Mouse (Mus musculus) spleen, postnatal 0 days (tissue): Measurements from ENCODE around the gene Ttc5. TPM values are rescaled to one million over a fixed set of nuclear protein-coding genes. Genes with fewer than 3 reads are reported as not detected.

ENCODE experiments used
- polyA plus RNA-seq: library from polyadenylated mRNA; unstranded; fragments of >200 nt; fragmentation: Nextera tagmentation; extraction: Ambion mirVana; gene quantifications from 2 replicates; pipeline ENCODE4 v1.2.1, GENCODE M21; 2015

The Ttc5 gene
- polyA plus RNA-seq = 27.9 and 32.0 TPM in 2 replicates

GRCm38 (mm10) chr14:50785251-50785637 lies at the start of gene Ttc5:
Ttc5 (minus strand) TSS chr14:50785519.

GRCm38 (mm10) chr14:50807487-50808072 lies 22.3 kb upstream of the Ttc5 start, which contains the start of the genes Ccnb1ip1 and Parp2:
Ccnb1ip1 (minus strand) TSS chr14:50807732.
Parp2 (plus strand) TSS chr14:50807841.

GRCm38 (mm10) chr14:50744994-50745393 lies 40.3 kb downstream of the Ttc5 start, which contains the start of gene Olfr749:
Olfr749 (minus strand) TSS chr14:50745094.

Other genes with a start within 250 kb of the Ttc5 start
- not detected in 2 replicates for gene Olfr744, start 170.6 kb downstream of the Ttc5 start, polyA plus RNA-seq
- gene Olfr745, start 146.1 kb downstream of the Ttc5 start, polyA plus RNA-seq = not detected in 2 replicates
- not detected in 2 replicates for gene Olfr746, start 138.4 kb downstream of the Ttc5 start, polyA plus RNA-seq
- not detected in 2 replicates for gene Olfr747, start 92.3 kb downstream of the Ttc5 start, polyA plus RNA-seq
- gene Olfr748, start 78.1 kb downstream of the Ttc5 start, polyA plus RNA-seq = not detected in 2 replicates
- not detected in 2 replicates for gene Olfr749, start 40.4 kb downstream of the Ttc5 start, polyA plus RNA-seq
- not detected in 2 replicates for gene Ccnb1ip1, start 22.2 kb upstream of the Ttc5 start, polyA plus RNA-seq
- gene Parp2, start 22.3 kb upstream of the Ttc5 start, polyA plus RNA-seq = 44.8 and 46.3 TPM in 2 replicates
- 9.8 and 14.8 TPM in 2 replicates for gene Tep1, start 85.0 kb upstream of the Ttc5 start, polyA plus RNA-seq
- 0.16 and 0.24 TPM in 2 replicates for gene Klhl33, start 112.0 kb upstream of the Ttc5 start, polyA plus RNA-seq
- 73.5 and 76.4 TPM in 2 replicates for gene Osgep, start 139.4 kb upstream of the Ttc5 start, polyA plus RNA-seq
- gene Apex1, start 139.4 kb upstream of the Ttc5 start, polyA plus RNA-seq = 94.3 and 96.1 TPM in 2 replicates
- 25.7 and 27.4 TPM in 2 replicates for gene Pip4p1, start 145.3 kb upstream of the Ttc5 start, polyA plus RNA-seq
- gene Pnp, start 145.6 kb upstream of the Ttc5 start, polyA plus RNA-seq = 129 and 140 TPM in 2 replicates
- gene Gm49342, start 159.0 kb upstream of the Ttc5 start, polyA plus RNA-seq = not detected in 2 replicates
- 21.4 and 25.9 TPM in 2 replicates for gene Pnp2, start 170.5 kb upstream of the Ttc5 start, polyA plus RNA-seq
- gene Rnase10, start 222.2 kb upstream of the Ttc5 start, polyA plus RNA-seq = 0.07 and 0.11 TPM in 2 replicates